Mouse (Mus musculus): ENCODE results near the gene Zbtb17. TPM values are rescaled to one million over a fixed set of nuclear protein-coding genes. Genes with fewer than 3 reads are reported as not detected.

Zbtb17 gene
- polyA plus RNA-seq, 1 experiment from 2014 or later, result 48.7 TPM

DNA sequence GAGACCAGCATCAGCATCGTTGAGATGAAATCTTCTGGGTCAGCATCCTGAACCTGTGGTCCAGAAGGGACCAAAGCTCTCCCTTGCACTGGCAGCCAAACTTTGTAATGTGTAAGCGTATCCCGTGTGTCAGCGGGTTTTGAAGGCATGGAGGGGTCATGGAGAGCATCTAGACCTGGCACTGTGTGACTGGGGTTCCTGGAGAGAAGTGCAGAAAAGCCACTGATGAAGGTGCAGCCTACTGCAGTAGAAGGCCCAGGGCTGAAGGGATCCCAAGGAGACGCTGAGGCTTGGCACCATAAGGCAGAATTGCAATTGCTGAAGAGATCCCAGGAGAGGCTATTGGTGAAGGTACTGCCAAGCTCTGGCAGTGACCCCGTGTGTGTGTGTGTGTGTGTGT lies 15.1 kb upstream of the Zbtb17 start:
- H3K27me3 ChIP-seq, result peaks cover 21% of the 10 kb centered on the region
- no peak overlapping the region for H3K4me3 ChIP-seq
- no peak overlapping the region for H3K9ac ChIP-seq
- H3K27ac ChIP-seq, result no peak overlapping the region
- 79% methylated on average over 6 of the region's 6 CpGs for WGBS
- H3K9me3 ChIP-seq, result no peaks in the 10 kb centered on the region
- no peak overlapping the region for H3K4me2 ChIP-seq (replicated peaks)
- H3K36me3 ChIP-seq, result no peaks in the 10 kb centered on the region
- no peak for ATAC-seq (ENCODE audit: low FRiP score, low read depth)
- H3K4me1 ChIP-seq, result peaks cover 13% of the 10 kb centered on the region

DNA sequence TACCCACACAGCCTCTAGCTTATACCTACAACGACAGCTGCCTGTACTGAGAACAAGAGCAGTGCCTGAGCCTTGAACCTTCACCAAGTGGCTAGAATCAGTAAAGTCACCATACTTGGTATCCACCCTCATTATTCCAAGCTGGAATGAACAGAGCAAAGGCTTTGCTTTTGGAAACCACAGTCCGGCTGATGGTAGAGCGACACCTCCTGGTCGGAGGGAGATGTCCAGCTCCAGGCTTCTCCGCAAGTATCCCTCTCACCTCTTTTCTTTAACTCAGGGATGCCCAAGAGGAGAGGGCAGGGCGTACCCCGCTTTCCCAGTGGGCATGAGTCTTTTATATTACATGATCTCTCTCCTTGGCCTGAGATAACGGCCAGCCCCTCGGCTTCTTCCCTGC lies 14.6 kb upstream of the Zbtb17 start:
- Histone ChIP-seq H3K36me3 (no peaks in the 10 kb centered on the region), H3K27ac (no peak overlapping the region), H3K4me2 (replicated peaks) (no peak overlapping the region), H3K4me3 (no peak overlapping the region), H3K9me3 (no peaks in the 10 kb centered on the region), H3K4me1 (peaks cover 12% of the 10 kb centered on the region), H3K9ac (no peak overlapping the region), H3K27me3 (peaks cover 17% of the 10 kb centered on the region)
- WGBS, result 54% methylated on average over 9 of the region's 9 CpGs
- ATAC-seq (ENCODE audit: low FRiP score, low read depth), result no peak

- no peak overlapping the region for H3K9ac ChIP-seq
- H3K4me3 ChIP-seq, result no peak overlapping the region
- ATAC-seq (ENCODE audit: low FRiP score, low read depth), result no peak
- H3K4me1 ChIP-seq, result peaks cover 6% of the 10 kb centered on the region
- H3K36me3 ChIP-seq, result no peaks in the 10 kb centered on the region
- peaks cover 14% of the 10 kb centered on the region for H3K27me3 ChIP-seq
- H3K27ac ChIP-seq, result no peak overlapping the region
- H3K9me3 ChIP-seq, result no peaks in the 10 kb centered on the region
- 40% methylated on average over 9 of the region's 9 CpGs for WGBS
- no peak overlapping the region for H3K4me2 ChIP-seq (replicated peaks)
These were observed 13.5 kb upstream of the Zbtb17 start for GRCm38 (mm10) chr4:141430997-141431396.

- Histone ChIP-seq H3K9ac (no peak overlapping the region), H3K4me2 (replicated peaks) (no peak overlapping the region), H3K9me3 (no peaks in the 10 kb centered on the region), H3K4me1 (no peaks in the 10 kb centered on the region), H3K4me3 (no peak overlapping the region), H3K27ac (no peak overlapping the region), H3K36me3 (no peaks in the 10 kb centered on the region), H3K27me3 (no peaks in the 10 kb centered on the region)
- WGBS, result 61% methylated on average over 14 of the region's 14 CpGs
- ATAC-seq (ENCODE audit: low FRiP score, low read depth), result no peak
These were observed 11.8 kb upstream of the Zbtb17 start for GRCm38 (mm10) chr4:141432666-141433065.

DNA sequence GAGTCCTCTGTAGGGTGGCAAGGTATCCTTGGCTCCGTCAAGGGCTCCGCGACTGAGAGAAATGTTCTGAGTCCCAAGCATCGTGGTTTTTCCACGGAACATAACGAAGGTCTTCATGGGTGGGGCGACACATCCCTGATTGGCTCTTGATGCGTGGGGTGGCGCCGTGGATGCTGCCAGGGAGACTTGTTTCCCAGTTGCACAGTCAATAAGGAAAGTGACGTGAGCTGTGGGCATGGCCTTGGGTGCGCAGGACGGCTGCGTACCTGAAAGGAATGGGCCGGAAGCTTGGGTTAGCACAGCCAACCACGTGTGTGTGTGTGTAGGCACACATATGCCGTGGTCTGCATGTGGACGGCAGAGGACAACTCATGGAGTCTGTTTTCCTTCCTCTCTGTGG lies 11.3 kb upstream of the Zbtb17 start:
- Histone ChIP-seq H3K9ac (no peak overlapping the region), H3K4me3 (no peak overlapping the region), H3K36me3 (no peaks in the 10 kb centered on the region), H3K27me3 (no peaks in the 10 kb centered on the region), H3K4me1 (no peaks in the 10 kb centered on the region), H3K4me2 (replicated peaks) (no peak overlapping the region), H3K9me3 (no peaks in the 10 kb centered on the region), H3K27ac (no peak overlapping the region)
- ATAC-seq (ENCODE audit: low FRiP score, low read depth), result no peak
- 80% methylated on average over 18 of the region's 18 CpGs for WGBS

- H3K36me3 ChIP-seq, result no peaks in the 10 kb centered on the region
- H3K9me3 ChIP-seq, result no peaks in the 10 kb centered on the region
- H3K27ac ChIP-seq, result no peak within 1 kb of the TSS
- H3K9ac ChIP-seq, result no peak within 1 kb of the TSS
- H3K4me2 ChIP-seq (replicated peaks), result no peak within 1 kb of the TSS
- H3K27me3 ChIP-seq, result no peaks in the 10 kb centered on the region
- no peak within 1 kb of the TSS for H3K4me3 ChIP-seq
- ATAC-seq (ENCODE audit: low FRiP score, low read depth), result no peak
- 62% methylated on average over 1 of the region's 1 CpGs for WGBS
- no peaks in the 10 kb centered on the region for H3K4me1 ChIP-seq
These were observed 8.5 kb upstream of the Zbtb17 start, which contains the start of gene Srarp for GRCm38 (mm10) chr4:141435974-141436373. Gene Srarp (minus strand): TSS chr4:141436105.

- Histone ChIP-seq H3K27ac (no peak overlapping the region), H3K36me3 (no peaks in the 10 kb centered on the region), H3K4me1 (peaks cover 5% of the 10 kb centered on the region), H3K9me3 (no peaks in the 10 kb centered on the region), H3K27me3 (no peaks in the 10 kb centered on the region), H3K9ac (no peak overlapping the region), H3K4me3 (no peak overlapping the region), H3K4me2 (replicated peaks) (no peak overlapping the region)
- no peak for ATAC-seq (ENCODE audit: low FRiP score, low read depth)
- WGBS, result 81% methylated on average over 12 of the region's 12 CpGs
These were observed 5.2 kb upstream of the Zbtb17 start for GRCm38 (mm10) chr4:141439083-141439803.

DNA sequence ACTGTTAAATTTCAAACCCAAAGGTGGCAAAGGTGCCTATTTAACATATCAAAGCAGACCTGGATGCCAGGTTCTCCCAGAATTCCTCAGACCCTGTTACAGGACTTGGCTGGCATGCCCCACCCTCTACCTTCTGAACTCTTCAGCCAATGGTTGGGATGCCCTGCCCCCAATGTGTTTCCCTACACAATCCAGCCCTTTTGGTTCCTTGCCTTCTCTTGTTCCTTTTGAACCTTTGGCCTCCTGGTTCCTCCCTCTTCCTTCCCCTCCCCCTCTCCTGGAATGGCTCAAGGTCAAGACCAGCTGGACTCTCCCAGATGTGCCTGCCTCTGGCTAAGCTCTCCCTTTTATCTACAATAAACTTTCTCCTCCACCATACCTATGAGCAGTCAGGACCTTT lies 3.6 kb upstream of the Zbtb17 start:
- ATAC-seq (ENCODE audit: low FRiP score, low read depth), result no peak
- Histone ChIP-seq H3K4me1 (peaks cover 12% of the 10 kb centered on the region), H3K27me3 (no peaks in the 10 kb centered on the region)

GRCm38 (mm10) chr4:141443641-141444429 lies 619 bp upstream of the Zbtb17 start:
- no peak for ATAC-seq (ENCODE audit: low FRiP score, low read depth)
- H3K27me3 ChIP-seq, result no peaks in the 10 kb centered on the region
- peak overlapping the region; percentile 95 for H3K4me3 ChIP-seq
- H3K27ac ChIP-seq, result no peak overlapping the region
- no peaks in the 10 kb centered on the region for H3K9me3 ChIP-seq
- peaks cover 26% of the 10 kb centered on the region for H3K36me3 ChIP-seq
- 50% methylated on average over 11 of the region's 11 CpGs for WGBS
- H3K9ac ChIP-seq, result peak overlapping the region; percentile 95
- peaks cover 18% of the 10 kb centered on the region for H3K4me1 ChIP-seq
- peak overlapping the region; percentile 81 for H3K4me2 ChIP-seq (replicated peaks)

More for the DNA sequence above, 3.6 kb upstream of the Zbtb17 start:
- H3K9ac ChIP-seq, result no peak overlapping the region
- no peaks in the 10 kb centered on the region for H3K9me3 ChIP-seq
- H3K4me2 ChIP-seq (replicated peaks), result no peak overlapping the region
- H3K4me3 ChIP-seq, result no peak overlapping the region
- no peaks in the 10 kb centered on the region for H3K36me3 ChIP-seq
- H3K27ac ChIP-seq, result no peak overlapping the region

DNA sequence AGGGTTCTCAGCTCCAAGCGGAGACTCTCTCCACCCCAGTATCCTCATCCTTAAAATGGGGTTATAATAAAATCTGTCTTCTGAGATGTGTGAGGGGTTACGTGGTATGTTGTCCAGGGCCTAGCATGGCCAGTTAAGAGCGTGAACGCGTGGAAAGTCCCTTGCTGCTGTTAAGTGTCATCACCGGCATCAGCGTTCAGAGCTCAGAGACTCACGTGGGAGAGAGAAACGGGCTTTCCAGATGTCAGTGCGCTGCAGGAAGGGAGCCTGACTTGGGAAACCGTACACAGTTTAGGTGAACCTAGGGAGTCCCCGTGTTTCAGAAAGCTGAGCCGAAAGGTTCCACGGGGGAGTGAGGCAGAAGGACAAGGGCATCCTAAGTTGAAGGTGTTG lies 870 bp downstream of the Zbtb17 start:
- ATAC-seq (ENCODE audit: low FRiP score, low read depth), result no peak
- 13% methylated on average over 14 of the region's 14 CpGs for WGBS
- Histone ChIP-seq H3K9ac (peak overlapping the region; percentile 95), H3K9me3 (no peaks in the 10 kb centered on the region), H3K4me1 (peaks cover 18% of the 10 kb centered on the region), H3K4me2 (replicated peaks) (peak overlapping the region; percentile 81), H3K27me3 (no peaks in the 10 kb centered on the region), H3K36me3 (peaks cover 41% of the 10 kb centered on the region), H3K4me3 (peak overlapping the region; percentile 95), H3K27ac (peak overlapping the region; percentile 69; the same call in 1 of the 2 replicates)

GRCm38 (mm10) chr4:141446211-141446610 lies 1.8 kb downstream of the Zbtb17 start:
- no peak overlapping the region for H3K9ac ChIP-seq
- H3K4me2 ChIP-seq (replicated peaks), result peak overlapping the region; percentile 81
- H3K27ac ChIP-seq, result no peak overlapping the region
- no peaks in the 10 kb centered on the region for H3K9me3 ChIP-seq
- ATAC-seq (ENCODE audit: low FRiP score, low read depth), result no peak
- H3K36me3 ChIP-seq, result peaks cover 42% of the 10 kb centered on the region
- H3K4me3 ChIP-seq, result peak overlapping the region; percentile 95
- peaks cover 18% of the 10 kb centered on the region for H3K4me1 ChIP-seq
- H3K27me3 ChIP-seq, result no peaks in the 10 kb centered on the region
- WGBS, result 75% methylated on average over 7 of the region's 7 CpGs

GRCm38 (mm10) chr4:141451251-141451650 lies 6.8 kb downstream of the Zbtb17 start:
- no peak for ATAC-seq (ENCODE audit: low FRiP score, low read depth)
- 86% methylated on average over 2 of the region's 2 CpGs for WGBS
- H3K9me3 ChIP-seq, result no peaks in the 10 kb centered on the region
- no peak overlapping the region for H3K9ac ChIP-seq
- H3K36me3 ChIP-seq, result peaks cover 71% of the 10 kb centered on the region
- H3K4me2 ChIP-seq (replicated peaks), result no peak overlapping the region
- H3K27me3 ChIP-seq, result no peaks in the 10 kb centered on the region
- no peak overlapping the region for H3K27ac ChIP-seq
- H3K4me1 ChIP-seq, result peaks cover 15% of the 10 kb centered on the region
- no peak overlapping the region for H3K4me3 ChIP-seq
